Mouse (Mus musculus): ENCODE measurements around the gene Gfpt2.

The Gfpt2 gene

GRCm38 (mm10) chr11:49841886-49842285, 47.9 kb downstream of the Gfpt2 start:
- DNase-seq, result no peak

- DNase-seq, result no peak
Observed at GRCm38 (mm10) chr11:49842718-49843117, 48.7 kb downstream of the Gfpt2 start.

DNA sequence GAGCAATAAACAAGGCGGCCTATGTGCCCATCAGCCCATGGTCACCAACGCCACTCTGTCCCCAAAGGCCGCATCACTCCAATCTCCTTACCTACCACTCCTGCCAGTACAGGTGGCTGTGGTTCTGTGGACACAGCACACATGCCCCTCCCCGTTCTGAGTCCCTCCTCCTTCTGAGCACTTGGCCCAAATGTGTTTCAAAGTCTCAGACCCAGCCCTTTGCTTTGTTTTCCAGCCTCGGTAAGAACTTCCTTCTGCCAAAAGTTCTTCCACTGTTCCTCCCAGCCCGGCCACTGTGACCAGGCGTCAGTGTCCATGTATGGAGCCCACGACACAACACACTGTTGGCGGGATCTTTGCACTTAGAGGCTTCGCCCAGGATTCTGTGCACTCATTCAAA, 50.3 kb downstream of the Gfpt2 start:
- DNase-seq, result no peak

GRCm38 (mm10) chr11:49844969-49845368, 51.0 kb downstream of the Gfpt2 start:
- peak; percentile 76 to 85 for DNase-seq

DNA sequence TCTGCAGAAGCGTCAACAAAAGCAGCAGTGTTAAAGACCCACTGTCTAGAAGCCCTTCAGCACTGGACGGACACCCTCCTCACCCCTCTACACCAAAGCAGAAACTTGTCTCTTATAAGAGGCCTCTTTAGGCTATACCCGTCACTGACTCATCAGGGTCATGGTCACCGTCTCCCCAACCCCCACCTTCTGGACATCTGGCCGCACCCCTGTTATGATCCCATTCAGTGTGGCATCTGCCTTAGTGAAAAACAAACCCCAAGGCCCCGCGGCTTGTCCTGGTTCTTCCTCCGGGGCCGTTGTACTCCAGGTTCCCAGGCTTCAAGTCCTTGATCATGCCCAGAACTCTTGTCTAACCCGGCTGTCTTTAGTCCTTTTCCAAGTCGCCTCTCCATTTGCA, 52.0 kb downstream of the Gfpt2 start:
- no peak for DNase-seq

GRCm38 (mm10) chr11:49846401-49847070, 52.6 kb downstream of the Gfpt2 start, which contains the start of gene Mapk9:
Gene Mapk9, plus strand, starts transcription at chr11:49846751.
- DNase-seq, result peak; percentile 98 to 100

- peak in 1 of 2 experiments; percentile 44 for DNase-seq
Observed at GRCm38 (mm10) chr11:49847071-49847810, 53.3 kb downstream of the Gfpt2 start.

- no peak for DNase-seq
Observed at GRCm38 (mm10) chr11:49847811-49848078, 53.8 kb downstream of the Gfpt2 start.

DNA sequence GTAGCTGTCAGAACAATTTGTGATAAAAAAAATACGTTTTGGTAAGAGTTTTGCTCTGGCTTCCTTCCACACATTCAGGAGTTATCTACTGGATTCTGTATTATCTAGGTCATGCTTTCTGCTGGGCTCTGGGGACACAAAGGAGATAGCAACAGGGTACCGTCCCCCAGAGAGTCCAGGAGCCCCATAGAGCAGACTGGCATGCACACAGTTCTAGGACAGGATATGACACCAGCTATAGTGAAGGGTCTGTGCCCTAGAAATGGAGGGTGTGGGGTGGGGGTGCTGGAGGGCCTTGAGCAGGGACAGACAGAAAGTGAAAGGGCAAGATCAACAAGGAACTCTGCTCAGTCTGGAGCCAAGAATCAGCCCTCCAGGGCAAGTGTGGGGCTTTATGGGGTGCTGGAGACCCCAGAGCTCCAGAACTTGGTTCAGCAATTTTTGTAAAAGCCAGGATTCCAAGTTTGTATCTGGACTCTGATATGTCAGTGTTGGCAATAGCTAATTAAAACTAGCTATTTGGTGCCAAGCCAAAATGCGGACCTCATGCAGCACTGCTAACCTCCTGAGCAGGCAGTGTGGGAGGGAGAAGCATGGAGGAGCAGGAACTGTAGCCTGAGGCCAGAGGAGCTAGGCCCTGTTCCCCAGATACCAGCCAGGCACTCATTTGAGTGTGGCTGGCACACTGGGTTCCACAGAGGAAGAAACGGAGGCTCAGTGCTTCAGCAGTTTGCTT, 54.3 kb downstream of the Gfpt2 start:
- peak in 1 of 2 experiments; percentile 43 for DNase-seq

GRCm38 (mm10) chr11:49850331-49850730, 56.4 kb downstream of the Gfpt2 start:
- no peak for DNase-seq

GRCm38 (mm10) chr11:49855144-49855543, 61.2 kb downstream of the Gfpt2 start:
- DNase-seq, result no peak

GRCm38 (mm10) chr11:49861139-49861538, 67.2 kb downstream of the Gfpt2 start:
- no peak for DNase-seq

DNA sequence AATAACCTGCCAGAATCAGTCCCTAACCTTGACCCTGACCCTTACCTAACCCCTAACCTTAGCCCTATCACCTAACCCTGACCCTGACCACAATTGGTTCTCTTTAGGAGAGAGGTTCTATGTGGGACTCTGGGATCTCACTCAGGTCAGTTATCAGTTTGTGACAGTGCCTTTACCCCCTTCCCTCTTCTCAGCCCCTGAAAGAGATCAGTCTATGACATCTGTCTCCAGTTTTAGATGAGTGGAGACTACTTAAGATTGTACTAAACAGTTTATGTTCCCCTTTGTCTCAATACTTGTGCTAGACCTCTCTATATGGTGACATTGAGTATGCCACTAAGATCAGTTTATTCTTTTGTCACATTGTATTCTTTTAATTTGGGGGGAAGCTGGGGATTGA, 69.9 kb downstream of the Gfpt2 start:
- DNase-seq, result no peak

GRCm38 (mm10) chr11:49867320-49867719, 73.3 kb downstream of the Gfpt2 start:
- no peak for DNase-seq

DNA sequence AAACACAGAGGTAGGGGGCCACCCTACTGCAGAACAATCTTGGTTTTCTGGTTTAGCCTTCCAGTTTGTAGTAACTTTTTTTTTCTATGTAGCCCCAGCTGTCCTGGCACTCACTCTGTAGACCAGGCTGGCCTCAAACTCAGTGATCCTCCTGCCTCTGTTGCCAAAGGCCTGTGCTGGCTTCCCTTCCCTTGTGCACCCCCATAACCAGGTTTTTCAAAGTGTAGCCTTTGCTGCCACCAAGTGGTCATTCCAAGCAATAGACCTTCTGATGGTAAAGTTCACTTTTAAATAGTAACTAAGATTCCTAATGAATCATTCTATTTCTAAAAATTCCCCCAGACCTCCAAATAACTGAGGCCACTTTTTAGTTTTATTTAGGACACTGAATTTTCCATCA, 75.8 kb downstream of the Gfpt2 start:
- peak; percentile 51 to 71 for DNase-seq

- DNase-seq, result peak; percentile 58 to 72
Observed at GRCm38 (mm10) chr11:49871914-49872313, 77.9 kb downstream of the Gfpt2 start.

- DNase-seq, result no peak
Observed at GRCm38 (mm10) chr11:49872779-49873178, 78.8 kb downstream of the Gfpt2 start.

- peak; percentile 66 to 77 for DNase-seq
Observed at GRCm38 (mm10) chr11:49876948-49877817, 83.2 kb downstream of the Gfpt2 start.

DNA sequence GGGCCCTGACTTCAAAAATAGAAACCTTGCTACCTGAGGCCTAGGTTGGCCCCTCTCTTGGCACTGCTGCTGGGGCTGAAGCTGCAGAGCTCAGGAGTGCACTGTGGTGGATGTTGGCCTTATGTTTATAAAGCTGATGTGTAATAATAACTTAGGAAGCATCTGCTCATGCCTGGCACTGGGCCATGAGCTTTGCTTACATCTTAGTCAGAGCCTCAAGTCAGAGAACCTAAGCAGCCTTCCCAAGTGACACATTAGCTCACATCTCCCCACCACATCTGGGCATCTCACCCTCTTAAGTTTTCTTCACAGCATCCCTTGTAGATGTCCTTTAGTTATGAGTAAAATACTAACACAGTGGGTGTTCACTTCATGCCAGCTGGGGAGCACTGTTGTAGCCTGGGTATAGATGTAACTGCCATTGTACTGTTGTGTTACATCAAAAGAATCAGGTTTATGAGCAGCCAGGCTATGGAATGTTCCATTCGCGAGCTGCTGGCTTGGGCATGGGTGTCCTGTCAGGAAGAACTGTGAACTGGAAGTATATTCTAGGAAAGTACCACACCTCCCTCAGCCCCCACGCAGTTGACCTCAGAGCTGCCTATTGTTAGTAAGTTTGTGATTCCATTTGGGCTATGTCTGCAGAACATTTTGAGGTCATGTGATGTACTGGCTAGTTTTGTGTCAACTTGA, 86.1 kb downstream of the Gfpt2 start:
- DNase-seq, result peak in 1 of 2 experiments; percentile 26

DNA sequence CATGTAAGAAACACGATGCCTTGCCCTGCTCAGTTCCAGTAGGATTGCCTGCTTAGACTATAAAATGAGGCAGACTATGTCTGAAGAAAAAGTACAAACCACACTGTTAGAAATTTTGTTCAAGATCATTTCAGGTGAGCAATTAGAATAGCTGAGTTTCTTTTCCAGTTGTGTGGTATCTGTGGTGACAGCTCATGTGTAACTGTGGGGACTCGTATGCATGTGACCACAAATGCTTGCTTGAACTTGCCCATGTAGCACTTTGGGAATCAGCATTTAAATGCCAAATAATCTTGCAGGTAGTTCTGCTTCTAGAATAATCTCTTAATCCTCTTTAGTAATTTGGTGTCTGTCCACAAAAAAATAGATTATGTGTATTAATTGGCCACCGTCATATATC, 89.4 kb downstream of the Gfpt2 start:
- DNase-seq, result peak in 1 of 2 experiments; percentile 0

Measured in cerebellum, postnatal 25 days (tissue).